Mouse (Mus musculus) lung, adult 2 months (tissue): ENCODE data around the gene Hexim2. TPM values are rescaled to one million over a fixed set of nuclear protein-coding genes. Genes with fewer than 3 reads are reported as not detected.

Source experiments
- DNase-seq: peaks from one replicate; pipeline ENCODE4 v3.0.0; 2022
- H3K4me1 ChIP-seq: fragments of 200-500 bp; 2 replicates; pipeline ENCODE4 v1.6.1; 2011; ENCODE audit warnings: low read length; ENCODE audit not compliant: control insufficient read depth, insufficient read depth
- H3K4me3 ChIP-seq: fragments of 200-500 bp; replicated peaks from 2 replicates; pipeline ENCODE3; 2011; ENCODE audit warnings: low read depth, mild to moderate bottlenecking, control low read depth, low read length; ENCODE audit errors: extremely low read depth
- CTCF ChIP-seq: fragments of 200-500 bp; IDR thresholded peaks from 2 replicates; pipeline ENCODE4 v1.5.1; 2011; ENCODE audit warnings: mild to moderate bottlenecking, low read length, control low read depth; ENCODE audit not compliant: insufficient read depth
- POLR2A ChIP-seq: fragments of 200-500 bp; IDR thresholded peaks from 2 replicates; pipeline ENCODE4 v1.6.1; 2011; ENCODE audit warnings: low read depth, mild to moderate bottlenecking, control low read depth, low read length, borderline replicate concordance; ENCODE audit errors: extremely low read depth
- WGBS: fragments of 180-500 bp; shearing (Covaris S2); methylation state at CpG from one replicate; pipeline ENCODE4 v1.1.7; 2018; 5-methylcytosine and 5-hydroxymethylcytosine counted together
- polyA plus RNA-seq: library from polyadenylated mRNA; depleted of rRNA; stranded (reverse); fragments of >200 nt; gene quantifications from 2 replicates; pipeline ENCODE4 v1.2.3, GENCODE M21; 2012

Gene Hexim2
- polyA plus RNA-seq, 1 experiment = 4.7 TPM

- 8% methylated on average over 28 of the region's 28 CpGs for WGBS
- peak; percentile 79 for DNase-seq
- H3K4me3 ChIP-seq = peak overlapping the region; percentile 53
Observed at GRCm38 (mm10) chr11:103111881-103112551, 20.2 kb upstream of the Hexim2 start.

GRCm38 (mm10) chr11:103112552-103112912 lies 19.7 kb upstream of the Hexim2 start:
- Histone ChIP-seq H3K4me1 (no peaks in the 10 kb centered on the region; the same call in 1 of the 2 replicates), H3K4me3 (no peak overlapping the region)
- WGBS = 30% methylated on average over 9 of the region's 9 CpGs
- TF ChIP-seq CTCF (no peak), POLR2A (no peak)
- DNase-seq = no peak

More at GRCm38 (mm10) chr11:103111881-103112551, 20.2 kb upstream of the Hexim2 start:
- H3K4me1 ChIP-seq = no peaks in the 10 kb centered on the region; the same call in 1 of the 2 replicates
- TF ChIP-seq POLR2A (peak; percentile 40; the same call in 1 of the 2 replicates), CTCF (no peak)

- peak; percentile 19 for DNase-seq
- Histone ChIP-seq H3K4me1 (no peaks in the 10 kb centered on the region; the same call in 1 of the 2 replicates), H3K4me3 (no peak overlapping the region)
- whole genome bisulfite sequencing = 55% methylated on average over 12 of the region's 12 CpGs
- TF ChIP-seq CTCF (no peak), POLR2A (no peak)
Observed at GRCm38 (mm10) chr11:103113005-103113404, 19.2 kb upstream of the Hexim2 start.

GRCm38 (mm10) chr11:103113771-103114170 lies 18.5 kb upstream of the Hexim2 start:
- H3K4me3 ChIP-seq = no peak overlapping the region
- no peak for DNase-seq
- H3K4me1 ChIP-seq = peaks cover 3% of the 10 kb centered on the region; the same call in 1 of the 2 replicates
- WGBS = 72% methylated on average over 4 of the region's 4 CpGs
- TF ChIP-seq POLR2A (no peak), CTCF (no peak)

GRCm38 (mm10) chr11:103114270-103114943 lies 17.8 kb upstream of the Hexim2 start:
- H3K4me3 ChIP-seq = peak overlapping the region; percentile 99
- 83% methylated on average over 11 of the region's 11 CpGs for WGBS
- no peak for DNase-seq
- TF ChIP-seq CTCF = no peak
- TF ChIP-seq POLR2A = no peak
- H3K4me1 ChIP-seq = peaks cover 3% of the 10 kb centered on the region; the same call in 1 of the 2 replicates

GRCm38 (mm10) chr11:103115163-103116007 lies 16.8 kb upstream of the Hexim2 start:
- Histone ChIP-seq H3K4me3 (peak overlapping the region; percentile 99), H3K4me1 (peaks cover 3% of the 10 kb centered on the region; the same call in 1 of the 2 replicates)
- no peak for TF ChIP-seq CTCF
- TF ChIP-seq POLR2A = peak; percentile 92; the same call in 1 of the 2 replicates
- peak; percentile 84 for DNase-seq
- WGBS = under 1% methylated on average over 34 of the region's 34 CpGs

GRCm38 (mm10) chr11:103116008-103116818 lies 16.0 kb upstream of the Hexim2 start, which contains the start of gene Hexim1:
Hexim1 (plus strand) TSS chr11:103116231.
- peaks cover 3% of the 10 kb centered on the region; the same call in 1 of the 2 replicates for H3K4me1 ChIP-seq
- peak; percentile 100 for DNase-seq
- TF ChIP-seq CTCF (no peak), POLR2A (peak; percentile 99)
- peak within 1 kb of the TSS; percentile 99 for H3K4me3 ChIP-seq
- WGBS = under 1% methylated on average over 52 of the region's 53 CpGs

GRCm38 (mm10) chr11:103116959-103117590 lies 15.2 kb upstream of the Hexim2 start:
- TF ChIP-seq CTCF = peak; percentile 68
- TF ChIP-seq POLR2A = peak; percentile 20; the same call in 1 of the 2 replicates
- H3K4me1 ChIP-seq = peaks cover 3% of the 10 kb centered on the region; the same call in 1 of the 2 replicates
- under 1% methylated on average over 35 of the region's 35 CpGs for WGBS
- peak; percentile 83 for DNase-seq
- H3K4me3 ChIP-seq = peak overlapping the region; percentile 86
